Mouse (Mus musculus) gastrocnemius, postnatal 14 days (tissue): ENCODE data around the gene Hist1h4h. TPM values are rescaled to one million over a fixed set of nuclear protein-coding genes. Genes with fewer than 3 reads are reported as not detected.
A peak's percentile ranks its signal among the peaks of the same experiment; 100 is the strongest.
"Not testable (repeated sequence)": the region's sequence is repeated elsewhere in the genome, so short reads cannot be mapped to it uniquely, and the experiment has no call there.

ENCODE experiments used
- DNase-seq: peaks from one replicate; pipeline ENCODE4 v3.0.0; 2021; ENCODE audit warnings: mixed read lengths
- intact Hi-C: fragments of 180-260 bp; cut with DNase I; formaldehyde crosslinking; loops from one replicate; pipeline ENCODE4 v1.15.1; 2025; ENCODE audit warnings: low total_unique reads
- total RNA-seq, 2 experiments: library from RNA; stranded (reverse); gene quantifications; 2 replicates each; pipeline ENCODE4 v1.2.3; 2021

Hist1h4h gene
- total RNA-seq, 2 experiments from 2014 or later = 281 to 294 TPM

DNA sequence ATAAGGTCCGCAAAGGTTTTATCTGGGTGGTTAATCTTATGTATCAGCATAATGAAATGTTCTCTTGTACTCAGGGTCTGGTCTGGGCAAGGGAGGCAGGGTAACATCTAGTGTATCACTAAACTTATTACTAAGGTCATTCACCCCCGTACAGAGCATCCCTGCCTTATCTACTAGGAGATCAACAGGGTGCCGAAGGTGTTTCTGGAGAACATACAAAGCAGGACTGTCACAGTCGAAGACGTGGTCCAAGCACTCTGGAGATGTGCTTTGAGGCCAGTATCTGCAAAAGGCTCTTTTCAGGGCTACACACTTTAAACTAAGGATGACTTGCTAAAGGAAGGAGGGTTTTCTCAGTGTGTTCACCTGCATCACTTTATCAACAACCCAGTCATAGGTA is 15.8 kb downstream of the Hist1h4h start:
- intact Hi-C loops = no loop called here
- DNase-seq = no peak

DNA sequence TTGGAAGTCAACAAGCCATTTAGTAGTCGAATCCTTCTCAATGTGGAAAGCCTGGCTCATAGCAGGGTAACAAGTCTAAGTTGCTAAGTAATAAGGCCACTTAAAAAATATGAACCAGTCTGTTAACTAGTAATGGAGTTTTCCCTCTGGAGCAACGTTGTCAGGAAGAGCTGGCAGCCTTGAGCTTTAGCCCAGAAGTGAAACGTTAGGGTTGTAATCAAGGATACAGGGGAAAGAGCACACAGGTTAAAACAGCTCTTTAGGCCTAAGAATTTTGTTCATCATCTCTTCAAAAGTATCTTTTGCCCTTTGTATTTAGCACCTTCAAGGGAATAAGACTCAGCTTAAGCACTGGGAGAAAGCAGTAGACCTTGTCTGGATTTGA is 19.9 kb downstream of the Hist1h4h start:
- intact Hi-C loops = no loop called here
- no peak for DNase-seq

DNA sequence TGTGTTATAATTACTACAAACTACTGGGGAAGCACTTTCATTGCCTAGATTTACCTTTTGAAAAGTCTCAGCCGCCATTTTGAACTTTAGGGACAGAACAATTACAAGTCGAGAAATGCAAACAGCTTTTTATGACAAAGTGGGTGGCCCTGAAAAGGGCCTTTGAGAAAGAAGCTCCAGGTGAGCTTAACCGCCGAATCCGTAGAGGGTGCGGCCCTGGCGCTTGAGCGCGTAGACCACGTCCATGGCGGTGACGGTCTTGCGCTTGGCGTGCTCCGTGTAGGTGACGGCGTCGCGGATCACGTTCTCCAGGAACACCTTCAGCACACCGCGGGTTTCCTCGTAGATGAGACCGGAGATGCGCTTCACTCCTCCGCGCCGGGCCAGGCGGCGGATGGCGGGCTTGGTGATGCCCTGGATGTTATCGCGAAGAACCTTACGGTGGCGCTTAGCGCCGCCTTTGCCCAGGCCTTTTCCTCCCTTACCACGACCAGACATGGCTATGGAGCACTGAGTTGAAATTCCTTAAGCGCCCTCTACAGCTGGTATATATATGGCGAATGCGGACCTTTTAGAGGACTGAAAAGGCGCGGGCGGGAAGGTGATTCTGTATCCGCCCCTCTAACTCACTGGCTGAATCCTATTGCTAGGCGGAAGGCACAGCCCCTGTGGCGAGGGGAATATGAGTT is 20.4 kb downstream of the Hist1h4h start, which contains the start of gene Hist1h4f:
Gene Hist1h4f, minus strand, starts transcription at position 503 of the 689 bp plus-strand sequence.
- intact Hi-C loops = not testable (repeated sequence)
- DNase-seq = peak; percentile 63

DNA sequence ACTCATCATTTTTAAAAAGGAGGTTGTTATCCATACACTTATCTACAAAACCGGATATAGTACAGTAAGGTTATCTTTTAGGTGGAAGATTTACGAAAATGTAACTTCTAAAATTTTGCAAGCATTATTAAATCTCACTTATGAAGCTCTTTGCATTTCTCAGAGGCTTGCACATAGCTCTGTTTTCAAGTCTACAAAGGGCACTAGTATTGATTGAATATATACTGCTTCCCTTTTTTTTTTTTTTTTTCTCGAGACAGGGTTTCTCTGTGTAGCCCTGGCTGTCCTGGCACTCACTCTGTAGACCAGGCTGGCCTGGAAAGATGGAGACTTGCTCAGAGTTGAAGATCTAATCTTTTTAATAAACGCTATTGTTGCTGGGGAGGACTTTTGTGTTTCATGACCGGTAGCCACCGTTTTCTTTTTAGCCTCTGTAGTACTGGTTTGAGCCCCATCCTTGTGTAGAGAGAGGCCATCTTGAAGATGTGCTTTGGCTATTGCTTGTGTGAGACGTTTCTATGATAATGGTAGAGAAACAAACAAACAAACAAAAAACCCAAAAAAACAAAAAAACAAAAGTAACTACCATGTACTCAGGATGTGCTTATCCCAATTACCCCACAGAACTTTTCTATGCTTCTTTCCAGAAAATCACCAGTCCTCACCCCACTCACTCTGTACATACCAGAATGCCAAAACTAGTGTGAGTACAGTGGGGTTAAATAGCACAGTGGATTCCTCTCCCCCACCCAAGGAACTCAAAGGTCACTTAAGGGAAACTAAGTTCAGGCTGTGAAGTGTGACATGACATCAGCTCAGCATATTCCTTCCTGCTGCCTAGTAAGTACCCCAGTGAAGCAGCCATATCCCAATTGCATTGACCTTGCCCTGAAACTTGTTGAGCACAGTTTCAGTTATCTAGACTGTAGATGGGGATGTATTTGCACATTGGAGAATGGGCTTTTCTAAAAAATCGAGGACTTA is 21.4 kb downstream of the Hist1h4h start:
- intact Hi-C loops = no loop called here
- no peak for DNase-seq

DNA sequence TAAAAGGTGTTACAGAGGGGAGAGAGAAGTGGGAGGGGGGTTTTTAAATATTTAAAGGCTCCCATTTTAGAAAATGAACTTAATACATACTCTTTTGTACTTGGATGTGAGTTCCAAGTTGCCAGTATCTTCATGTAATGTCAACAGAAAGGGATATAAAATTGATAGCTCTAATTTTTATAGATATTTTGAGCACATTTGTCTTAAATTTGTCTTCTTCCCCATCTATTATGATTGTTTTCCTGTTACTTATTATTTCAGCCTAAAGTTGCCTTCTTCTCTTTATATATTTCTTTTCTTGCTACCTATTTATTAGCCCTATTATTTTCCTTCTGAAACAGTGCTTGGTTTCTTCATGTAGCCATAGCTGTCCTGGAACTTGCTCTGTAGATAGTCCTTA is 22.1 kb downstream of the Hist1h4h start, which contains the start of gene Hist1h1d:
Gene Hist1h1d, plus strand, starts transcription at position 301 of the 400 bp plus-strand sequence.
- intact Hi-C loops = no loop called here
- no peak for DNase-seq

DNA sequence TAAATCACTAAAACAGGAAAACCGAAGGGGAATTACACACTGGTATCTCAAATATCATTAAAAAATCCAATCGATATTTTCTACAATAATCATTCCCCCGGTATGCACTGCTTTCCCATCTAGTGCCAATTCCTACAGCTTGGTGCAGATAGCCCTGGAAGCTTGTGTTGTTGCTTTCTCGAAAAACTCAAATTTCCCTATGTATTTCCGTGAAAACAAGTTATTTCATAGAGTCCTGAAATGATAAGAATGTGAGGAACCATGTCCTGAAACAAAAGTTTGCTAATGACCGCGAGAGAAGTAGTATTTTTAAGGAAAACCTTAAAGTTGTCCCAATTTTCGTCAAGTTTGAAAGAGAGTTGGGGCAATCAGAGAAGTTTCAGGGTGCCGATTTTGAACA is 23.5 kb downstream of the Hist1h4h start:
- no peak for DNase-seq
- intact Hi-C loops = no loop called here

DNA sequence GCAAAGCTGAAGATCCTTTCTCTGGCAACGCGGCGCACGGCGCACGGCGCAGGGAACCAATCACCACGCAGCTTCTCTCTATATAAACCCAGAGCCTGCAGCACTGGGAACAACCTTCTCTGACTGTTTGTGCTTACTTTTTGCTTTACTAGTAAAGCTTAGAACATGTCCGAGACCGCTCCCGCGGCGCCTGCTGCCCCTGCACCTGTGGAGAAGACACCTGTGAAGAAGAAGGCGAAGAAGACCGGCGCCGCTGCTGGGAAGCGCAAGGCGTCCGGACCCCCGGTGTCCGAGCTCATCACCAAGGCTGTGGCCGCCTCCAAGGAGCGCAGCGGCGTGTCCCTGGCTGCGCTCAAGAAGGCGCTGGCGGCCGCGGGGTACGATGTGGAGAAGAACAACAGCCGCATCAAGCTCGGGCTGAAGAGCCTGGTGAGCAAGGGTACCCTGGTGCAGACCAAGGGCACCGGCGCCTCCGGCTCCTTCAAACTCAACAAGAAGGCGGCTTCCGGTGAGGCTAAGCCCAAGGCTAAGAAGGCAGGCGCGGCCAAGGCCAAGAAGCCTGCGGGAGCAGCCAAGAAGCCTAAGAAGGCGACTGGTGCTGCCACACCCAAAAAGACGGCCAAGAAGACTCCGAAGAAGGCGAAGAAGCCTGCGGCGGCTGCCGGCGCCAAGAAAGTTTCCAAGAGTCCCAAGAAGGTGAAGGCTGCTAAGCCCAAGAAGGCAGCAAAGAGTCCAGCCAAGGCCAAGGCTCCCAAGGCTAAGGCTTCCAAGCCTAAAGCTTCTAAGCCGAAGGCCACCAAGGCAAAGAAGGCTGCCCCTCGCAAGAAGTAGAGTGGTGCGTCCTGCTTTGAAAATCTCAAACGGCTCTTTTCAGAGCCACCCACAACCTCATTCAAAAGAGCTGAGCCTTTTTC is 24.3 kb downstream of the Hist1h4h start:
- DNase-seq = peak; percentile 56
- intact Hi-C loops = no loop called here

DNA sequence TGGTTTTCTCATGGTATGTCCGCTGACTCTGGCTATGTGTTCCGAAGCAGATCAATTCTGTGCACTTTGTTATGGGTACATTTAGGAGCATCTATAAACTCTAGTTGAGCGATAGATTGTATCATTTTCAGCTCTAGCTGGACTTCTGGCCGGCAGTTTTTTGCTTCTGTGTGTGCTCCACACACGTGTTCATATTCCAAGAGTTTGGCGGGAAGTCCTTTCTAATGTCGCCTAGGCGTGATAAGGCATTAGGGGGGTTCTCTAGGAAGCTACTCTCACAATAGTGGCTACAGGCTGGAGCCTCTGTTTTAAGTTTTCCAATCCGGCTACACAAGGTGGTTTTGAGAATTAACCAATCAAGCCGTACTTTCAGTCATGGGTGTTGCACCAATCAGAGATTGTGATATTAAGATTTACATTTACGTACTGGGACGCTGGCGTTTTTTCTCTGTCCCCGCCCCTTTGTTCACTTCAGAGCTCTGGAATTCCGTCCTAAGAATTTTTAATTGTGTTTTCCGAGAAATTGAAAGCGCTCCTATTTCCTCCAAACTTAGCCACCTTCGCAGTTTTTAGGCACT is 25.1 kb downstream of the Hist1h4h start:
- intact Hi-C loops = no loop called here
- peak; percentile 32 for DNase-seq

DNA sequence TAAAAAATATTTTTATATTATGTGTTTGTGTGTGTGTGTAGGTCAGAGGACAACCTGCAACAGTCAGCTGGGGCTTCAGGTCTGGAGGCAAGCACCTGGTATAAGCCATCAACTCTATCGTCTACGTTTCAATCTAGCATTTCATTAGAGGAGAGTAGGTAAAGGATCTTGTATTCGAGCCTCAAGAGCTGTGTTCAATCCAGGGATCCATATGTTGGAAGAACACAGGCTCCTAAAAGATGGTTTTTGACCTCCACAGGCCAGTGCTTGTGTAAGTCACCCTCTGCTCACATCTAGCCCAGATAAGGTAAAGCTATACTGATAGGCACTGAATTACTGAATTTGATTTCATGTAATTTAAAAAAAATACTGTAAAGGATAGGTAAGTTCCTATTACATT is 26.1 kb downstream of the Hist1h4h start:
- no peak for DNase-seq
- intact Hi-C loops = no loop called here

DNA sequence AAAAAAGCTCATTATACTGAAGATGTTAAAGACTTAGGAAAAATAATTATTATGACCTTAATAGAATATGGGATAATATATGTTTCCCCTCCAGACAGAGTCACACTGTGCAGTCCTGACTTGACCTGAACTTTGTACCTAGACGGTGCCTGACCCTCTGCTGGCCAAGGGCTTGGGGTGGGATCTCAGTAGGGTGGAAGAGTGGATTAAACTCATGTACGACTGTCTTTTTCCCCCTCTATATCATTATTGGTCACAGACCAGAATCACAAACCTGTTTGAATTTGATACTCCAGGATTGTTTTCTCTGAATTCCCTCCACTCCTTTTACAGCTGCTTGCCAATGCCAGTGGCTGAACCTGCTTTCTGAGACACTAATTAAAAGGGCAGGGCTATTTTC is 29.8 kb downstream of the Hist1h4h start:
- DNase-seq, intact Hi-C loops: not testable (repeated sequence)

DNA sequence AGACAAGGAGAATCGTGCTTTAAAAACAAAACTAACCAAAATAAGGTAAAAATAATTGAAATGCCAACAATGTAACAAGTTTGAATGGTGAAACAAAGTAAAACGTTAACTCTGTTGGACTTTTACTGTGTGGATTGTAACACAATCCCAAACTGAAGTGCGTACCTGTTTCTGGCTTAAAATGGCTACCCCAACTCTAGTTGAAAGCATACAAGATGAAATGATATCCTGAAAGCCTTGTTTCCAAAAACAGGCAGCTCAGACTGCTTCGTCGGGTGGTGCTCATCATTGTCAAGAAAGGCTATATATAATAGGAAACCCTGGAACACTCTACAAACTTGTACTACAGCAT is 30.7 kb downstream of the Hist1h4h start:
- intact Hi-C loops, DNase-seq: not testable (repeated sequence)

DNA sequence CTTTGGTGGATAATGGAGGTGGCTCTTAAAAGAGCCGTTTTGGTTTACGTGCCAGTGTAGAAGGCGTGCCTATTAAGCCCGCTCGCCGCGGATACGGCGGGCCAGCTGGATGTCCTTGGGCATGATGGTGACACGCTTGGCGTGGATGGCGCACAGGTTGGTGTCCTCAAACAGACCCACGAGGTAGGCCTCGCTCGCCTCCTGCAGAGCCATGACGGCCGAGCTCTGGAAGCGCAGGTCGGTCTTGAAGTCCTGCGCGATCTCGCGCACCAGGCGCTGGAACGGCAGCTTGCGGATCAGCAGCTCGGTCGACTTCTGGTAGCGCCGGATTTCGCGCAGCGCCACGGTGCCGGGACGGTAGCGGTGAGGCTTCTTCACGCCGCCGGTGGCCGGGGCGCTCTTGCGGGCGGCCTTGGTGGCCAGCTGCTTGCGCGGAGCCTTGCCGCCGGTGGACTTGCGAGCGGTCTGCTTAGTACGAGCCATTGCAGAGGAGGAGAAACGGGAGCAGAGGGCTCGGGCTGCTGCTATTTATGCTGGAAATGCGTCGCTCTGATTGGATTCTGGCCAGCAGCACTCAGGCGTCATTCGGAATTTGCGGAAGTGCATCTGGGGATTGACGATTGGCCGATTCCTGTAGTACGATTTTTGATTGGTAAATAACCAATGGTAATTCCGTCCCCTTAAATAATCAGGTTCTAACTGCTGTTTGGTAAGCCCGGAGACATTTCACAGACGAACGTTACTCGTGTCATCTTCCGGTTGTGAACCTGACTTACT is 31.2 kb downstream of the Hist1h4h start, which contains the start of gene Hist1h3e:
Gene Hist1h3e, minus strand, starts transcription at position 487 of the 777 bp plus-strand sequence.
- intact Hi-C loops = not testable (repeated sequence)
- DNase-seq = peak; percentile 90

DNA sequence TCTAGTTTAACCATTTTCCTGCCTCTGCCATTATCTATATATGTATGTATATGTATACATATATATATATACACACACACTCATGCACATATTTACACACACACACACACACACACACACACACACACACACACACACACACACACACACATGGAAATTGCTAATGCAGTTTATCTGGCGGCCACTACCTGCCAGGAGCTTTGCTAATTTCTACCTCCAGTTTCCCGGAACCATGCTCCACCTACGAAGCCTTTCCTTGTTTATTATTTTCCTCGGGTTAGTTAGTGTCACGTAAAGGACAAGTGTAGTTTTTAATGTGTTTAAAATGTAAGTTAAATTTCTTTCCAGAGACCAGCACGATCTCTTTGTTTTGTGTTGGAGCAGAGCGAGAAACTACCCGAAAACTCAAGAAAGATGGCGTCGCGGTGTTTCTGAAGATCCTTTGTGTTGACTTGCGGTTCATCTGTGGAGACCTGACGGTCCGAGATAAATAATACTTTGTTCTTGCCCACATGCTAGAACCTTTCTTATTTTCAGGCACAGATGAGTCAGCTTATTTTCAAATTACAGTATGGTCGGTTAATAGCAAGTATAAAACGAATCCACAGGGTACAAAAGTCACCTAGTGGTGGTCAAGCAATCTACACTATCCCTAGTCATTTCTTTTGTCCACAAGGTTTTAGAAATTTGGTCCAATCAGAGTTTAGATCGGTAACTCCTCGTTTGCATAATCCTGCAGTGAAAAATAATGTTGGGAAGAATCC is 32.0 kb downstream of the Hist1h4h start:
- intact Hi-C loops = no loop called here
- DNase-seq = peak; percentile 14

DNA sequence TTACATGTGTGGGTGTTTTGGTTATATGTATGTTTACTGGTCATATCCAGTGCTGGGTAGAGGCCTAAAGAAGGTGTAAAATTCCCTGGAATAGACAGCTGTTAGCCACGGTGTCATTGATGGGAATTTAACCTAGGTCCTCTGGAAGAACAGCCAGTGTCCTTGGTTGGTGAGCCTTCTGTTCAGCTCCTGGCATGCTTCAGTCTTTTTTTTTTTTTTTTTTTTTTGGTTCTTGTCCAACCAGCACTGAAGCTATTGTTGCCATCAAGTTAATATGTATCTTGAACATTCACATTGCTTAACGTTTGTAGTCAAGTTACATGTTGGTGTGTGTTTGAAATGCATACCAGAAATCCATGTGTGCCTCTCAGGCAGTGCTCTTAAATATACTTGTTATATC is 33.6 kb downstream of the Hist1h4h start:
- no peak for DNase-seq
- intact Hi-C loops = no loop called here

DNA sequence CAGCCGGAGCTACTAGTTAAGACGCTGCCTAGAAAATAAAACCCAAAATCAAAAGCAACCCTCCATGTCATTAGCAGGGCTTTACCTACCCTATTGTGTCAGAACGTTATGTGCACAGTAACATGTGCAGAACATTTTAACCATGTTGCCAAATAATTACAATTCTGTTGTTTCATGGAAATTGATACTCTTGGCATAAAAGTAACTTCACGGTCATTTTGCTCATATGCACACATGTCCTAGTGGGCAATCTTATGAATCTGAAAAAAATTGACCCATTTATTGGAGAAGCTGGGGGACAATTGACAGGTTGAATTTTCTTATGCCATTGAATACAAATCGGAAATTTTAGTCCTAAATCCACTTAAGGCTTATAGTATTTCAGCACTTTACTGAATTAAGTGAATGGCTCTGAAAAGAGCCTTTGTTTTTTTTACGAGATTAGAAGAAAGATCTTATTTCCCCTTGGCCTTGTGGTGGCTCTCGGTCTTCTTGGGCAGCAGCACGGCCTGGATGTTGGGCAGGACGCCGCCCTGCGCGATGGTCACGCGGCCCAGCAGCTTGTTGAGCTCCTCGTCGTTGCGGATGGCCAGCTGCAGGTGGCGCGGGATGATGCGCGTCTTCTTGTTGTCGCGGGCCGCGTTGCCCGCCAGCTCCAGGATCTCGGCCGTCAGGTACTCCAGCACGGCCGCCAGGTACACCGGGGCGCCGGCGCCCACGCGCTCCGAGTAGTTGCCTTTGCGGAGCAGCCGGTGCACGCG is 39.6 kb downstream of the Hist1h4h start:
- DNase-seq, intact Hi-C loops: not testable (repeated sequence)

DNA sequence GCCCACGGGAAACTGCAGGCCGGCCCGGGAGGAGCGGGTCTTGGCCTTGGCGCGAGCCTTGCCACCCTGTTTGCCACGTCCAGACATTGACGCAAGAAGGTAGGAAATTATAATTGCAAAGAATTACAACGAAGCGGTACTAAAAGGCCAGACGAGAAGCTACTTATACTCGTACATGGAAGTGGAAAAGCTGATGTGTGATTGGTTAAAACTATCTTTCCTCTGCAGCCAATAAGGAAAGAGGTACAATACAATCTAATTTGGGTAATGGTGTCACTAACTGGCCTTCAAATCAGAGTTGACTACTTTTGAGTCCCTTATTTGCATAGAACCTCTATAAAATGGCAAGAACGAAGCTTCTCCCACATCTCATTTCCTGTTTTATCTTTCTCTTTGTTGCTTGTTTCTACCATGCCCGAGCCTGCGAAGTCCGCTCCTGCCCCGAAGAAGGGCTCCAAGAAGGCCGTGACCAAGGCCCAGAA is 40.2 kb downstream of the Hist1h4h start, which contains the start of the genes Hist1h2ae and Hist1h2bg:
Gene Hist1h2ae, minus strand, starts transcription at position 199 of the 482 bp plus-strand sequence.
Gene Hist1h2bg, plus strand, starts transcription at position 375 of the 482 bp plus-strand sequence.
- DNase-seq = peak; percentile 15
- intact Hi-C loops = no loop called here
